ENCODE assay signal across 8 mouse cellular contexts in genomic region chr2:25428442-25429236, GRCm38 (mm10). TPM values are rescaled to one million over a fixed set of nuclear protein-coding genes. Genes with fewer than 3 reads are reported as not detected.
DNase-seq lines count a peak whose midpoint lies in the region; ATAC-seq and TF ChIP-seq lines count a peak whose summit lies in the region.

Abca2 (plus strand) TSS chr2:25428703.

- under 1% methylated on average over 86 of the region's 89 CpGs for WGBS in forebrain, postnatal 0 days
- 1% methylated on average over 65 of the region's 89 CpGs for WGBS in lung, embryonic 15.5 days

- peak; percentile 66 for ATAC-seq in G1E (ENCODE audit: extremely low read depth, insufficient number of reproducible peaks, low FRiP score, poor library complexity, severe bottlenecking)
- ATAC-seq in forebrain, postnatal 0 days = peak; percentile 97
- peak; percentile 87 for ATAC-seq in lung, embryonic 15.5 days (ENCODE audit: borderline replicate concordance, extremely low read depth, low FRiP score, low TSS enrichment)

- no peaks in the 10 kb centered on the region for H3K36me3 ChIP-seq in G1E (replicated peaks)
- H3K36me3 ChIP-seq in forebrain, postnatal 0 days (ENCODE audit: insufficient read depth) = peaks cover 12% of the 10 kb centered on the region
- H3K36me3 ChIP-seq in lung, embryonic 15.5 days = no peaks in the 10 kb centered on the region

- TF ChIP-seq CTCF in G1E (IDR thresholded peaks at IDR 0.05; ENCODE audit: low read depth, low read length) = peak; percentile 83
- peak; percentile 96 for TF ChIP-seq CTCF in forebrain, postnatal 0 days (IDR thresholded peaks at IDR 0.05; ENCODE audit: low read depth)

- peak within 1 kb of the TSS; percentile 86 for H3K27ac ChIP-seq in forebrain, postnatal 0 days (ENCODE audit: low read depth, low read length)
- 0 out of 2 replicates have a peak within 1 kb of the TSS, but pooled peaks have one; percentile 38 for H3K27ac ChIP-seq in lung, embryonic 15.5 days

- H3K4me3 ChIP-seq in G1E (ENCODE audit: low read depth, low read length) = peak within 1 kb of the TSS; percentile 77
- peak within 1 kb of the TSS; percentile 74 for H3K4me3 ChIP-seq in forebrain, postnatal 0 days (ENCODE audit: low read depth, low read length)
- H3K4me3 ChIP-seq in lung, embryonic 15.5 days = peak within 1 kb of the TSS; percentile 61

- H3K9me3 ChIP-seq in G1E (replicated peaks) = no peaks in the 10 kb centered on the region
- H3K9me3 ChIP-seq in forebrain, postnatal 0 days (ENCODE audit: low read length) = no peaks in the 10 kb centered on the region
- no peaks in the 10 kb centered on the region for H3K9me3 ChIP-seq in lung, embryonic 15.5 days

- peak; percentile 98 for DNase-seq in G1E (ENCODE audit: low spot score)
- peak; percentile 94 to 99 for DNase-seq in cerebellum, adult 18-20 months
- peak; percentile 96 for DNase-seq in forebrain, postnatal 0 days
- DNase-seq in heart, postnatal 4 days = peak; percentile 96
- DNase-seq in layer of hippocampus, adult 8-10 months (ENCODE audit: low spot score in 2 of 2) = peak; percentile 92 to 98
- DNase-seq in ovary, adult 18-20 months (ENCODE audit: low spot score) = peak; percentile 89
- peak; percentile 93 for DNase-seq in thymus, postnatal 0 days (ENCODE audit: low spot score)

- H3K27me3 ChIP-seq in G1E (ENCODE audit: insufficient read depth, low read length) = peaks cover 63% of the 10 kb centered on the region
- H3K27me3 ChIP-seq in forebrain, postnatal 0 days (ENCODE audit: insufficient read depth, low read length) = no peaks in the 10 kb centered on the region; the same call in 1 of the 2 replicates
- H3K27me3 ChIP-seq in lung, embryonic 15.5 days = peaks cover 38% of the 10 kb centered on the region

- peak within 1 kb of the TSS; percentile 80 for H3K4me2 ChIP-seq in forebrain, postnatal 0 days (ENCODE audit: low read depth)
- H3K4me2 ChIP-seq in lung, embryonic 15.5 days = peak within 1 kb of the TSS; percentile 97

- peaks cover 37% of the 10 kb centered on the region for H3K4me1 ChIP-seq in G1E (ENCODE audit: insufficient read depth, low read depth, low read length)
- H3K4me1 ChIP-seq in forebrain, postnatal 0 days (ENCODE audit: insufficient read depth) = peaks cover 4% of the 10 kb centered on the region
- H3K4me1 ChIP-seq in lung, embryonic 15.5 days = 0 out of 2 replicates have a peak, but pooled peaks cover 3% of the 10 kb centered on the region

- H3K9ac ChIP-seq in forebrain, postnatal 0 days = peak within 1 kb of the TSS; percentile 87
- H3K9ac ChIP-seq in lung, embryonic 15.5 days = peak within 1 kb of the TSS; percentile 65

RNA-seq across cellular contexts. Expression of gene Abca2, which starts in this region (rescaled TPM):
- total RNA-seq in G1E (2014; fragmentation: Nextera tagmentation) = 9.8 and 18.6 TPM in 2 replicates
- total RNA-seq in G1E (2017) = 2.8 and 5.3 TPM in 2 replicates
- 5.9 and 6.0 TPM in 2 replicates for polyA plus RNA-seq in G1E (2012)
- total RNA-seq in forebrain, postnatal 0 days (2014; rRNA removed) = 51.5 and 67.4 TPM in 2 replicates
- 8.8 and 10.5 TPM in 2 replicates for polyA plus RNA-seq in forebrain, postnatal 0 days (2015; fragmentation: Nextera tagmentation; extraction: Ambion mirVana)
- 10 to 100 TPM; 19.4 to 20.7 TPM for total RNA-seq in heart, postnatal 4 days (2021)
- total RNA-seq in layer of hippocampus, adult 8-10 months (2022) = 100 to 1,000 TPM; 165 to 186 (median 183) TPM
- polyA plus RNA-seq in lung, embryonic 15.5 days (2015; fragmentation: Nextera tagmentation; extraction: Ambion mirVana) = 4.5 and 4.8 TPM in 2 replicates
- 3.3 and 4.7 TPM in 2 replicates for polyA plus RNA-seq in thymus, postnatal 0 days (2015; fragmentation: Nextera tagmentation; extraction: Ambion mirVana)

Comparison
In these comparisons a context has a peak if more than half of its experiments do, and no peak if none do; other contexts are left out.
1. Peak in every context shown above with its lines: DNase-seq, ATAC-seq, H3K4me3 ChIP-seq and H3K27ac ChIP-seq.